Mouse (Mus musculus) megakaryocyte, embryonic 14.5 days (primary cell): ENCODE results near the gene Pdia2.

ENCODE experiments used
- FLI1 ChIP-seq: IDR thresholded peaks from 2 replicates; pipeline ENCODE4 v1.6.1; 2012; ENCODE audit warnings: low read length, inconsistent platforms, mixed read lengths
- GATA1 ChIP-seq: IDR thresholded peaks from 3 replicates; pipeline ENCODE4 v1.6.1; 2012; ENCODE audit warnings: mixed read lengths, low read length, inconsistent platforms, borderline replicate concordance

GRCm38 (mm10) chr17:26192481-26193190 is 6.3 kb downstream of the Pdia2 start:
- TF ChIP-seq GATA1: no peak
- no peak for TF ChIP-seq FLI1
